Mouse (Mus musculus): Measurements from ENCODE around the gene Lonp2. TPM values are rescaled to one million over a fixed set of nuclear protein-coding genes. Genes with fewer than 3 reads are reported as not detected.

The Lonp2 gene
- total and polyA plus RNA-seq, 3 experiments = 42.5 to 73.4 (median 47.8) TPM

- Histone ChIP-seq H3K4me1 (ENCODE audit: insufficient read depth, low read depth, low read length) (peaks cover 11% of the 10 kb centered on the region; the same call in 1 of the 2 replicates), H3K9me3 (replicated peaks) (no peaks in the 10 kb centered on the region), H3K27me3 (ENCODE audit: insufficient read depth, low read length) (no peaks in the 10 kb centered on the region), H3K36me3 (replicated peaks) (peaks cover 82% of the 10 kb centered on the region), H3K4me3 (ENCODE audit: low read depth, low read length) (no peak overlapping the region)
- ATAC-seq (ENCODE audit: extremely low read depth, insufficient number of reproducible peaks, low FRiP score, poor library complexity, severe bottlenecking) (no peak), DNase-seq (ENCODE audit: low spot score) (no peak)
- no peak for TF ChIP-seq POLR2AphosphoS5 (IDR thresholded peaks at IDR 0.05; ENCODE audit: insufficient replicate concordance, low read depth, low read length)
- no peak for TF ChIP-seq GATA2 (IDR thresholded peaks at IDR 0.05; ENCODE audit: borderline replicate concordance, low read depth, low read length)
- no peak for TF ChIP-seq TAL1 (conservative IDR thresholded peaks at IDR 0.05; ENCODE audit: low read depth, low read length)
Observed at GRCm38 (mm10) chr8:86718332-86718994, 94.6 kb downstream of the Lonp2 start.

- no peaks in the 10 kb centered on the region for H3K27me3 ChIP-seq (ENCODE audit: insufficient read depth, low read length)
- ATAC-seq (ENCODE audit: extremely low read depth, insufficient number of reproducible peaks, low FRiP score, poor library complexity, severe bottlenecking) (no peak), DNase-seq (ENCODE audit: low spot score) (no peak)
- H3K4me1 ChIP-seq (ENCODE audit: insufficient read depth, low read depth, low read length) = peaks cover 10% of the 10 kb centered on the region; the same call in 1 of the 2 replicates
- no peak for TF ChIP-seq CTCF (IDR thresholded peaks at IDR 0.05; ENCODE audit: low read depth, low read length)
- no peak for TF ChIP-seq GATA2 (IDR thresholded peaks at IDR 0.05; ENCODE audit: borderline replicate concordance, low read depth, low read length)
- no peak for TF ChIP-seq GATA1 (IDR thresholded peaks at IDR 0.05; ENCODE audit: borderline replicate concordance, low read length)
- TF ChIP-seq POLR2AphosphoS5 (IDR thresholded peaks at IDR 0.05; ENCODE audit: insufficient replicate concordance, low read depth, low read length) = no peak
- no peak for TF ChIP-seq TAL1 (conservative IDR thresholded peaks at IDR 0.05; ENCODE audit: low read depth, low read length)
- H3K36me3 ChIP-seq (replicated peaks) = peaks cover 77% of the 10 kb centered on the region
- no peak overlapping the region for H3K4me3 ChIP-seq (ENCODE audit: low read depth, low read length)
- H3K9me3 ChIP-seq (replicated peaks) = no peaks in the 10 kb centered on the region
Observed at GRCm38 (mm10) chr8:86719368-86719767, 95.5 kb downstream of the Lonp2 start.

DNA sequence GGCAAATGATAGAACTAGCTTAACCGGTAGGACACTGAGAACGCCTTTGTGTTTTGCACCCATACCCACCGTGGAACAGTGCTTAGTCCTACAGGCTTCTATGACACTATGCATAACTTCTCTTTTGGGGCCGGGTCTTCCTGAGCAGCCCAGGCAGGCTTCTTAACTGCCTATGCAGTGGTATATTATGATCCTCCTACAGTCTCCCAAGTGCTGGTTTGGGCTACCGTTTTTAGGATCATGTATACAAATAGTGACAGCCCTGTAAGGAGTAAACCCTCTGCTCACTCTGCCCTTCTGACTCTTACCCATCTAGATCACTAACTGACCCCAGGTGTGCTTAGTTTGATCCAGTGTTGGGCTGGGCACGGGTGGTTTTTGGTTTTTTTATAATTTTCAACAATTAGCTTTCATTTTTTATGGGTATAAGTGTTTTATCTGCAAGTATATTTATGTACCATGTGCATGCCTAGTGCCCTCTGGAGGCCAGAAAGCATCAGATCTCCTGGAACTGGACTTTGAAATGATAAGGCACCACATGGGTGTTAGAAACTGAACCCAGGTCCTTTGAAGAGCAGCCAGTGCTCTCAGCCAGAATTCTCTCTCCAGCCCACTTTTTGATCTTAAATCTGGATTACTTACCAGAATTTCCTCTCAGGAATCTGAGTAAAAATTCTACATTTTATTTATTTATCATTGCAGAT is 97.1 kb downstream of the Lonp2 start:
- TF ChIP-seq POLR2AphosphoS5 (IDR thresholded peaks at IDR 0.05; ENCODE audit: insufficient replicate concordance, low read depth, low read length) (no peak), CTCF (IDR thresholded peaks at IDR 0.05; ENCODE audit: low read depth, low read length) (no peak), GATA2 (IDR thresholded peaks at IDR 0.05; ENCODE audit: borderline replicate concordance, low read depth, low read length) (no peak), TAL1 (conservative IDR thresholded peaks at IDR 0.05; ENCODE audit: low read depth, low read length) (no peak), GATA1 (IDR thresholded peaks at IDR 0.05; ENCODE audit: borderline replicate concordance, low read length) (no peak)
- peaks cover 10% of the 10 kb centered on the region; the same call in 1 of the 2 replicates for H3K4me1 ChIP-seq (ENCODE audit: insufficient read depth, low read depth, low read length)
- peaks cover 64% of the 10 kb centered on the region for H3K36me3 ChIP-seq (replicated peaks)
- DNase-seq (ENCODE audit: low spot score) (no peak), ATAC-seq (ENCODE audit: extremely low read depth, insufficient number of reproducible peaks, low FRiP score, poor library complexity, severe bottlenecking) (no peak)
- no peak overlapping the region for H3K4me3 ChIP-seq (ENCODE audit: low read depth, low read length)
- no peaks in the 10 kb centered on the region for H3K27me3 ChIP-seq (ENCODE audit: insufficient read depth, low read length)
- H3K9me3 ChIP-seq (replicated peaks) = no peaks in the 10 kb centered on the region

DNA sequence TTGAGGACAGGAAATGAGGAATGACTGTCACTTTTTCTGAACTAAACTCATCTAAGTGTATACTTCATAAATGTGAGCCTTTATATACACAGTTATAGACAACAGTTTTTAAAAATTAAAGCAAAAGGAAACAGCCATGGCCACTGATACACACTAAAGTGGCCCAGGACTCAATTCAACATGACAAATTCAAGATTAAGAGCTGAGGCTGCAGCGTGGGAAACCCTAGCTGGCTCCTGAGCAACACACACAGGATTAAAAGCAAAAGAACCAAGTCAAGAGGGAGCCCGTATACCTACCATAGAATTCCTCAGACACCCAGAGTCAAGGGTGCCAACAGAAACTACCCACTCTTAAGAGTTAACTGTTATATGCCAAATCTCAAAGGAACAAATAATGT is 97.6 kb downstream of the Lonp2 start:
- H3K27me3 ChIP-seq (ENCODE audit: insufficient read depth, low read length) = no peaks in the 10 kb centered on the region
- DNase-seq (ENCODE audit: low spot score) = no peak
- no peaks in the 10 kb centered on the region for H3K9me3 ChIP-seq (replicated peaks)
- H3K36me3 ChIP-seq (replicated peaks) = peaks cover 60% of the 10 kb centered on the region
- TF ChIP-seq TAL1 (conservative IDR thresholded peaks at IDR 0.05; ENCODE audit: low read depth, low read length) = no peak
- TF ChIP-seq POLR2AphosphoS5 (IDR thresholded peaks at IDR 0.05; ENCODE audit: insufficient replicate concordance, low read depth, low read length) = no peak
- H3K4me1 ChIP-seq (ENCODE audit: insufficient read depth, low read depth, low read length) = peaks cover 14% of the 10 kb centered on the region; the same call in 1 of the 2 replicates
- ATAC-seq (ENCODE audit: extremely low read depth, insufficient number of reproducible peaks, low FRiP score, poor library complexity, severe bottlenecking) = no peak
- H3K4me3 ChIP-seq (ENCODE audit: low read depth, low read length) = no peak overlapping the region

DNA sequence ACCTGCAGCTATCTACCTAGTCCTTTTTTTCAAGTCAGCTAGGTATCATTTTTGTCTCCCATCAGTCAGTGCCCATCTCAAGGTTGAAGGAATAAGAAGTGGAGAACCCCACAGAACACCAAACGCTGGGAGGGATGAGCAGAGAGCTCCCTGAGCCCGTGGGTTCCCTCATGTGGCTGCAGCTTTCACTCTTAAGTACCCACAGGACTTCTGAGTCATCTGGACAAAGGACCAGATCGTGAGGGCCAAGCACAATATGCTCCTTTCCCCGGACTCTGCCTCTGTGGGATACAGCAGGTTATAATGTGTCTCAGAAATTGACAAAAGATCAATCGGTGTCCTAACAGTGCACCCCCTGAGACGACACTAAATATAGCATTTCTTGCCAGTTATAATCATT is 103.1 kb downstream of the Lonp2 start:
- DNase-seq (ENCODE audit: low spot score) (no peak), ATAC-seq (ENCODE audit: extremely low read depth, insufficient number of reproducible peaks, low FRiP score, poor library complexity, severe bottlenecking) (no peak)
- H3K27me3 ChIP-seq (ENCODE audit: insufficient read depth, low read length) = no peaks in the 10 kb centered on the region

GRCm38 (mm10) chr8:86728224-86728950 is 104.5 kb downstream of the Lonp2 start:
- Histone ChIP-seq H3K36me3 (replicated peaks) (peaks cover 31% of the 10 kb centered on the region), H3K9me3 (replicated peaks) (no peaks in the 10 kb centered on the region), H3K4me1 (ENCODE audit: insufficient read depth, low read depth, low read length) (peaks cover 22% of the 10 kb centered on the region), H3K27me3 (ENCODE audit: insufficient read depth, low read length) (no peaks in the 10 kb centered on the region), H3K4me3 (ENCODE audit: low read depth, low read length) (no peak overlapping the region)
- no peak for TF ChIP-seq GATA2 (IDR thresholded peaks at IDR 0.05; ENCODE audit: borderline replicate concordance, low read depth, low read length)
- no peak for TF ChIP-seq CTCF (IDR thresholded peaks at IDR 0.05; ENCODE audit: low read depth, low read length)
- no peak for TF ChIP-seq GATA1 (IDR thresholded peaks at IDR 0.05; ENCODE audit: borderline replicate concordance, low read length)
- TF ChIP-seq POLR2AphosphoS5 (IDR thresholded peaks at IDR 0.05; ENCODE audit: insufficient replicate concordance, low read depth, low read length) = no peak
- TF ChIP-seq TAL1 (conservative IDR thresholded peaks at IDR 0.05; ENCODE audit: low read depth, low read length) = no peak
- DNase-seq (ENCODE audit: low spot score) (no peak), ATAC-seq (ENCODE audit: extremely low read depth, insufficient number of reproducible peaks, low FRiP score, poor library complexity, severe bottlenecking) (no peak)

More for the DNA sequence above, 103.1 kb downstream of the Lonp2 start:
- H3K9me3 ChIP-seq (replicated peaks) = no peaks in the 10 kb centered on the region
- H3K4me1 ChIP-seq (ENCODE audit: insufficient read depth, low read depth, low read length) = peaks cover 22% of the 10 kb centered on the region
- H3K4me3 ChIP-seq (ENCODE audit: low read depth, low read length) = no peak overlapping the region
- peaks cover 42% of the 10 kb centered on the region for H3K36me3 ChIP-seq (replicated peaks)
- TF ChIP-seq GATA2 (IDR thresholded peaks at IDR 0.05; ENCODE audit: borderline replicate concordance, low read depth, low read length) = no peak
- no peak for TF ChIP-seq GATA1 (IDR thresholded peaks at IDR 0.05; ENCODE audit: borderline replicate concordance, low read length)
- TF ChIP-seq POLR2AphosphoS5 (IDR thresholded peaks at IDR 0.05; ENCODE audit: insufficient replicate concordance, low read depth, low read length) = no peak
- no peak for TF ChIP-seq TAL1 (conservative IDR thresholded peaks at IDR 0.05; ENCODE audit: low read depth, low read length)
- no peak for TF ChIP-seq CTCF (IDR thresholded peaks at IDR 0.05; ENCODE audit: low read depth, low read length)
